Mouse (Mus musculus): Measurements from ENCODE around the gene Olfr1462.

DNA sequence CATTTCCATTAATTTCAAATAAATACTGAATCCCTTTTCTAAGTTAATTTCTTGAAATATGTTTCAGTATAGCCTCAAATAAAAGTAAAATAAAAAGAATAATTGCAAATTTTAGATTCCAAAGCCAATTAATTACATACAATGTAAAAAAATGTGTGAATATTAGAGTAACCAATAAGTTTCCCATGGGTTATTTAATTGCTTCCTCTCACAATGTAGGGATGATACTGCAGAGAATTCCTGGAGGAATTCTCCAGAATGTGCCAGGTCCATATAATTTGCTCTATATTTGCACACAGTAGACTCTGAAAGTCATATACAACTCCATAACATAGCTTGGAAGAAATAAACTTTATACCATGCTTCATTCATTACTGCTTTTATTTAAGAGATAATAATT, 45.5 kb downstream of the Olfr1462 start, which contains the start of gene Olfr1463:
- no peak for TF ChIP-seq EP300 (IDR thresholded peaks at IDR 0.05; ENCODE audit: insufficient read depth, low read depth, low read length)
- TF ChIP-seq CTCF (IDR thresholded peaks at IDR 0.05; ENCODE audit: low read depth, low read length), result no peak

All from ES-Bruce4 (cell line).